Mouse (Mus musculus): Measurements from ENCODE around the gene Grid2. TPM values are rescaled to one million over a fixed set of nuclear protein-coding genes. Genes with fewer than 3 reads are reported as not detected.

Gene Grid2
- polyA plus RNA-seq, 1 experiment from 2014 or later = 1.3 TPM

DNA sequence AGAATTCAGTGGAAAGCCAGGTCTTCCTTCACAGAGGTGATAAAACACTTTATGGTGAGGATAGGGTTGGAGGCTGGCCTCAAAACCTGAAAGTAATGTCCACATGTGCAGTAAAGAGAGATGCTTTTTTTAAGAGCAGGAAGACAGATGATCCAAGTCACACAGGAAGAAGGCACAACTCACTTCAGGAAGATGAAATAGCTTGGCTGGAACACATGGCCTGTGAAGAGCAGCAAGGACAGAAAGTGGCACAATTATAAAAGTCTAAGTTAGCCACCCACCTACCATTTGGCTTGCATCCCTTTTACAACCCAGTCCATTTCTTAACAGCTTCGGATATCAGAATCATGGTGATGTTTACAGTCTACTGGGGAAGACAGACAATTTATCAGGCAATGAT, 1423.1 kb downstream of the Grid2 start:
- ATAC-seq (ENCODE audit: insufficient number of reproducible peaks, insufficient read depth, low FRiP score, low TSS enrichment, low read depth) = no peak
- H3K27me3 ChIP-seq = no peaks in the 10 kb centered on the region
- H3K27ac ChIP-seq = no peak overlapping the region
- no peaks in the 10 kb centered on the region for H3K36me3 ChIP-seq
- WGBS = 57% methylated on average over 1 of the region's 1 CpGs
- no peaks in the 10 kb centered on the region for H3K4me1 ChIP-seq (replicated peaks)
- no peak overlapping the region for H3K9ac ChIP-seq (replicated peaks)
- no peak overlapping the region for H3K4me3 ChIP-seq (replicated peaks)
- H3K9me3 ChIP-seq = no peaks in the 10 kb centered on the region
- H3K4me2 ChIP-seq = no peak overlapping the region

DNA sequence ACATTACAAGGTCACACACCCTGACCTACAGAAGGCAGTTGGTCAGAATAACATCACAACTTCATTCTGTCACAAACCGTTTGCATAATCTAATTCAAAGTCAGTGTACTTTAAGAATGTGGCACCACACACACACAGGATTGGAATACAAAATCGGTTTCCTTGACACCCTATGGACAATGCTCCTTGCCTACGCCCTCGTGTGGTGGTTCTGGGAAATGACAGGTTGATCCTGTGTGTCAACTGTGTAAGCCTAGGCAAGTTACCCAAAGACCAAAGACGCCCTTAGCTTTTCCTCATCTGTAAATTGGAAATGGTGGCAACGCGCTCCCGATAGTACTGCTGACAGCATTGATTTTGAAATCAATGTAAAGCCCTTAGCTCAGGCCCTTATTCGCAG, 1428.3 kb downstream of the Grid2 start:
- no peaks in the 10 kb centered on the region for H3K4me1 ChIP-seq (replicated peaks)
- H3K9ac ChIP-seq (replicated peaks) = no peak overlapping the region
- H3K4me3 ChIP-seq (replicated peaks) = no peak overlapping the region
- no peaks in the 10 kb centered on the region for H3K36me3 ChIP-seq
- ATAC-seq (ENCODE audit: insufficient number of reproducible peaks, insufficient read depth, low FRiP score, low TSS enrichment, low read depth) = no peak
- H3K9me3 ChIP-seq = no peaks in the 10 kb centered on the region
- no peak overlapping the region for H3K4me2 ChIP-seq
- peaks cover 25% of the 10 kb centered on the region for H3K27me3 ChIP-seq
- WGBS = 33% methylated on average over 9 of the region's 9 CpGs
- H3K27ac ChIP-seq = no peak overlapping the region

DNA sequence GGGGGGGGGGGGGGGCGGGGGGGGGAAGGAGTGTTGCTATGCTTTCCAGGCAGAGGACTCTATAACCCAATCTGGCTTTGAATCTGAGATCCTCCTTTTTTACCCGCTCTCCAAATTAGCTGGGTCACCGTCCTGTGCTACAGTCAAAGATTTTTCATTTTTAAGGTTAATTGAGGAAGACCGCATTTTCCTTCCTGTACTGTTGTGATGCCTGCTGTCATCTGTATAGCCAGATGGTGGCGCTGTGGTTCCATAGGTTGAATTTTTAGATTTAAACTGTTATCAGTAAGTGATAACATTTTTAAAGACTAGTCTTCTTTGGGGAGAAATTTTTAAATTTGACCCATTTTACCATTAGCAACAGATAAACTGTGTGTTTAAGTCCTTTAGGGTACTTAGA, 1429.3 kb downstream of the Grid2 start:
- H3K9me3 ChIP-seq = no peaks in the 10 kb centered on the region
- no peak overlapping the region for H3K4me3 ChIP-seq (replicated peaks)
- H3K4me1 ChIP-seq (replicated peaks) = no peaks in the 10 kb centered on the region
- H3K27me3 ChIP-seq = peaks cover 25% of the 10 kb centered on the region
- WGBS = 7% methylated on average over 5 of the region's 5 CpGs
- H3K36me3 ChIP-seq = no peaks in the 10 kb centered on the region
- no peak for ATAC-seq (ENCODE audit: insufficient number of reproducible peaks, insufficient read depth, low FRiP score, low TSS enrichment, low read depth)
- no peak overlapping the region for H3K9ac ChIP-seq (replicated peaks)
- H3K4me2 ChIP-seq = peak overlapping the region; percentile 39
- no peak overlapping the region for H3K27ac ChIP-seq

DNA sequence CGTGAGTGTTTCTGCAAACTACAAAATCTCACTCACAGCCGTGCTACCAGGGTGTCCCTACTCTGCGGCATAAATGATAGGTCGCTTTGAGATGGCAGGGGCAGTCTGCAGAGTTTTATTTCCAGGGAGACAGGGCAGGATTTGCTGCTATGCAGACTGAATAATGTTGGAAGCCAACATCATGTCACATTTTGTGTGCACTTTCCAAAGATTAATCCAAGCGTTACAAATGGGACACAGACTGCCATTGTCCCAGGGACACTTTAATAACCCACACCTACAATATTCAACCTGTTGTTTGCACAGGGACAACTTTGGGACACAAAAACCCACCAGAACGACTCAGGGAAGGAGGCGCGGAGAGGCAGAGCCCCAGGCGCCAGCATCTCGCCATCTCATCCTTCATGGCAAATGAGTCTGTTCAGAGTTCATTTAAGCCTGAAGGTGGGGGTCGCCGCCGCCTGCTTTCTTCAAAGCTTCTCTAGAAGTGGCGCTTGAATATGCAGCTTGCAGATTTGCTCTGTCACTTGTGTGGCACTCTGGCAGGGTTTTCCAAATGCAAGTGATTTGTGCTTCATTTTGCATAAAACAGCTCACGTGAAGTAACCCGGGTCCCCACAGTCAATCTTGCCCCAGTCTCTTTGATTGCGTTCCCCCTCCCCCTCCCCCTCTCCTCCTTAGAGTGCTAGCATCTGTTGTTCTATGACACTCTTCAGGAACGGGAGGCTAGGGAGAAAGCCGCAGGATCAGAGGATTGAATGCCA, 1432.7 kb downstream of the Grid2 start:
- Histone ChIP-seq H3K36me3 (no peaks in the 10 kb centered on the region), H3K4me3 (replicated peaks) (peak overlapping the region; percentile 6; the same call in 1 of the 2 replicates), H3K27ac (no peak overlapping the region), H3K9ac (replicated peaks) (no peak overlapping the region), H3K27me3 (peaks cover 25% of the 10 kb centered on the region), H3K4me2 (peak overlapping the region; percentile 49), H3K9me3 (no peaks in the 10 kb centered on the region), H3K4me1 (replicated peaks) (no peaks in the 10 kb centered on the region)
- ATAC-seq (ENCODE audit: insufficient number of reproducible peaks, insufficient read depth, low FRiP score, low TSS enrichment, low read depth) = no peak
- 8% methylated on average over 19 of the region's 19 CpGs for WGBS

DNA sequence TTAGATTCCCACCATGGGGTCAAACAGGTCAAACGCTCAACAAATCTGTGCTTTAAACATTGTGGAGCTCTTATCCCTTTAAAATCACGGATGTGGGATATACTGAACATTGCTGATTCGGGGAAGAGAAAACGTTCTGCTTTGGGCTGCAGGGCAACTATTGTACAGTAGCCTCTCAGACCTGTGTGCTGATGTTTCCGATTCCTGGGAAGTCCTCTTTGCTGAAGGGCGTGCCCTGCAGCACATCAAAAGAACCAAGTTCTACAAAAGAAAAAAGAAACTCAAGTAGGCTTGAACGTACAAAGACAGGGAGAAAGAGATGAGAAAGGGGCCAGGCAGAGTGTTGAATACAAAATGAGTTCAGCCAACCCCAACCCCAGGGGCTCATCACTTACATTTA, 1439.0 kb downstream of the Grid2 start:
- no peak overlapping the region for H3K27ac ChIP-seq

DNA sequence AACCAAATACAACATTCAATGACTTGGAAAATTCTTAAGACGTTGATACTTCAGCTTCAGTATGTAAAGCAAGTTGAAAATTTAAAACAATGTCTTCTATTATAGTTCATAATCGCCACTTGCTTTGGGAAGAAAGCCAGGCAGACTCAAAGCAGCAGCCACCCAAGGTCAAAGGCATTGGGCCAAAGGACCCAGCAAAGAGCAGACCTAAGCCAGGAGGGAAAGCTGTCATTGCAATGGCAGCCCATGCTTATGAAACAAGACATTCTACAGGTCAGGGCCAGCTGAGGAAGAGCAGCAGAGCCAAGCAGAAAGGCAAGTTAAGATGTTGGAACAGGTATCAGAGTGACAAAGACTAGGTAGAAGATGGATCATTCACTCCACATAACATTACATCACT, 1448.0 kb downstream of the Grid2 start:
- 87% methylated on average over 2 of the region's 2 CpGs for WGBS
- Histone ChIP-seq H3K27ac (no peak overlapping the region), H3K4me1 (replicated peaks) (no peaks in the 10 kb centered on the region), H3K4me2 (no peak overlapping the region), H3K27me3 (no peaks in the 10 kb centered on the region), H3K9me3 (no peaks in the 10 kb centered on the region), H3K4me3 (replicated peaks) (no peak overlapping the region), H3K9ac (replicated peaks) (no peak overlapping the region), H3K36me3 (no peaks in the 10 kb centered on the region)
- no peak for ATAC-seq (ENCODE audit: insufficient number of reproducible peaks, insufficient read depth, low FRiP score, low TSS enrichment, low read depth)

More for the DNA sequence above, 1439.0 kb downstream of the Grid2 start:
- Histone ChIP-seq H3K27me3 (no peaks in the 10 kb centered on the region), H3K9me3 (no peaks in the 10 kb centered on the region), H3K4me2 (no peak overlapping the region), H3K4me1 (replicated peaks) (no peaks in the 10 kb centered on the region), H3K36me3 (no peaks in the 10 kb centered on the region), H3K4me3 (replicated peaks) (no peak overlapping the region), H3K9ac (replicated peaks) (no peak overlapping the region)
- WGBS = 63% methylated on average over 7 of the region's 7 CpGs
- ATAC-seq (ENCODE audit: insufficient number of reproducible peaks, insufficient read depth, low FRiP score, low TSS enrichment, low read depth) = no peak

DNA sequence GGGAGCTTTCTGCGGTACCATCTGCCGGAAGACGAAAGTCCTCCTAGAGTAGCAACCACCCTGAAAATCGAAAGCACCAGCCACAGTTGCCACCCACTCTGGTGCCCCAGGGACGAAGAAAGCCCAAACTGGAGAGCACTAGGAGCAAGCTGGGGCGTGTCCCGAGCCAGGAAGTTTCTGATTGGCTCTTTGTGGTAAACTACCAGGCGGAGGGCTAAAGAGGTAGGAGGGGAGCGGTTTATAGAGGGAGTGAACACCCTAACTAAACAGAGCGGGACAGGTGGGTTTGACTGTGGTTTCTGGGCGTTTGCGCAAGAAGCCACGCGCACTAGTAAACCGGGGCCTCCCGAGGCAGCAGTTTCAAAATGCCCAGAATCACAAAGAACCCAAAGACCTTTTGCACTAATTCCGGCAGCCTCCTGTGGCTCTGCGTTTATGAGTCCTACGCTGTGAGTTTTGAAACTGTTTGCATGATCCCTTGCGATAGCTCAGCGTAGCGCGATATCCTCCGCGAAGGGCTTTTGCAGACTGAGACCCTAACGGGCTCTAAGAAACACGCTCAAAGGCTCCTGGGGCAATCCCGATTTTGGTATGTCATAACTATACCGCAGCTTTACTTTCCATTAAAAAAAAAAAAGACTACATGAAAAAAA, 1472.2 kb downstream of the Grid2 start:
- peak overlapping the region; percentile 77 for H3K4me2 ChIP-seq
- no peak overlapping the region for H3K27ac ChIP-seq
- H3K9me3 ChIP-seq = no peaks in the 10 kb centered on the region
- no peaks in the 10 kb centered on the region for H3K36me3 ChIP-seq
- peaks cover 58% of the 10 kb centered on the region for H3K27me3 ChIP-seq
- peak overlapping the region; percentile 43 for H3K4me3 ChIP-seq (replicated peaks)
- no peak for ATAC-seq (ENCODE audit: insufficient number of reproducible peaks, insufficient read depth, low FRiP score, low TSS enrichment, low read depth)
- under 1% methylated on average over 29 of the region's 29 CpGs for WGBS
- no peak overlapping the region for H3K9ac ChIP-seq (replicated peaks)
- H3K4me1 ChIP-seq (replicated peaks) = peaks cover 26% of the 10 kb centered on the region

DNA sequence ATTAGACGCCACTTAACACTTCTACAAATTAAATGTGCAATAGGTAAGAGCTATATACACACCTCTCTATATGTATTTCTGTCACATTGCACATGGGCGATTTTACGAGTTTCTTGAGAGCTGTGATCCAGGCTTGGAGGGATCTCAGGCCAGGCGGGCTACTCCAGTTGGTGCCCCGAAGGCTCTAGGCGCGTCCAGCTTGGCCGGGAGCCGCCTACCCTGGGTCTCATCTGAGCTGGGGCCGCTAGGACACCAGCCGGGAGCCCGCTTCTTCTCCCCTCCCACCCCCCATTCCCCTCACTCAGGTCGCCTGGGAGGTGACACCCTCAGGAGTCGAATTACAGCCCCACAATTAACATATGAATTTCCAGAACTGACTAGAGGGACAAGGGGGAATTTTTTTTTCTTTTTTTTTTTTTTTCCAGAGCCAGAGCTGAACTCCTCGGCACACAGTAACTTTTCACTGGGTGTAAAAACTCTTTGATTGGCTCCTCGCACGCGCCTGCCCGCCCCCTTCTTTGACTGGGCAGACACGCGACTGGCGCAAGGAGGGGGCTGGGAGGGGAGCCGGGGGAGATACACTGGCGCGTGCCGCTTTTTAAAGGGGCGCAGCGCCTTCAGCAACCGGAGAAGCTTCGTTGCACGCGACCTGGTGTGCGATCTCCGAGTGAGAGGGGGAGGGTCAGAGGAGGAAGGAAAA, 1473.0 kb downstream of the Grid2 start, which contains the start of gene Atoh1:
TSS of gene Atoh1 (plus strand) at position 627 of the 700 bp plus-strand sequence.
- Histone ChIP-seq H3K27me3 (peaks cover 65% of the 10 kb centered on the region), H3K9ac (replicated peaks) (peak within 1 kb of the TSS; percentile 45; the same call in 1 of the 2 replicates), H3K4me1 (replicated peaks) (peaks cover 26% of the 10 kb centered on the region), H3K36me3 (no peaks in the 10 kb centered on the region), H3K4me3 (replicated peaks) (peak within 1 kb of the TSS; percentile 43), H3K9me3 (no peaks in the 10 kb centered on the region), H3K27ac (no peak within 1 kb of the TSS), H3K4me2 (peak within 1 kb of the TSS; percentile 77)
- WGBS = under 1% methylated on average over 34 of the region's 34 CpGs
- ATAC-seq (ENCODE audit: insufficient number of reproducible peaks, insufficient read depth, low FRiP score, low TSS enrichment, low read depth) = peak; percentile 88

DNA sequence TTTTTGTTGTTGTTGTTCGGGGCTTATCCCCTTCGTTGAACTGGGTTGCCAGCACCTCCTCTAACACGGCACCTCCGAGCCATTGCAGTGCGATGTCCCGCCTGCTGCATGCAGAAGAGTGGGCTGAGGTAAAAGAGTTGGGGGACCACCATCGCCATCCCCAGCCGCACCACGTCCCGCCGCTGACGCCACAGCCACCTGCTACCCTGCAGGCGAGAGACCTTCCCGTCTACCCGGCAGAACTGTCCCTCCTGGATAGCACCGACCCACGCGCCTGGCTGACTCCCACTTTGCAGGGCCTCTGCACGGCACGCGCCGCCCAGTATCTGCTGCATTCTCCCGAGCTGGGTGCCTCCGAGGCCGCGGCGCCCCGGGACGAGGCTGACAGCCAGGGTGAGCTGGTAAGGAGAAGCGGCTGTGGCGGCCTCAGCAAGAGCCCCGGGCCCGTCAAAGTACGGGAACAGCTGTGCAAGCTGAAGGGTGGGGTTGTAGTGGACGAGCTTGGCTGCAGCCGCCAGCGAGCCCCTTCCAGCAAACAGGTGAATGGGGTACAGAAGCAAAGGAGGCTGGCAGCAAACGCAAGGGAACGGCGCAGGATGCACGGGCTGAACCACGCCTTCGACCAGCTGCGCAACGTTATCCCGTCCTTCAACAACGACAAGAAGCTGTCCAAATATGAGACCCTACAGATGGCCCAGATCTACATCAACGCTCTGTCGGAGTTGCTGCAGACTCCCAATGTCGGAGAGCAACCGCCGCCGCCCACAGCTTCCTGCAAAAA, 1473.7 kb downstream of the Grid2 start:
- Histone ChIP-seq H3K9me3 (no peaks in the 10 kb centered on the region), H3K36me3 (no peaks in the 10 kb centered on the region), H3K27me3 (peaks cover 73% of the 10 kb centered on the region), H3K4me1 (replicated peaks) (peaks cover 30% of the 10 kb centered on the region), H3K9ac (replicated peaks) (peak overlapping the region; percentile 45; the same call in 1 of the 2 replicates), H3K4me2 (peak overlapping the region; percentile 77), H3K27ac (no peak overlapping the region), H3K4me3 (replicated peaks) (peak overlapping the region; percentile 43)
- WGBS = under 1% methylated on average over 53 of the region's 53 CpGs
- ATAC-seq (ENCODE audit: insufficient number of reproducible peaks, insufficient read depth, low FRiP score, low TSS enrichment, low read depth) = peak; percentile 57; the same call in 1 of the 2 replicates

DNA sequence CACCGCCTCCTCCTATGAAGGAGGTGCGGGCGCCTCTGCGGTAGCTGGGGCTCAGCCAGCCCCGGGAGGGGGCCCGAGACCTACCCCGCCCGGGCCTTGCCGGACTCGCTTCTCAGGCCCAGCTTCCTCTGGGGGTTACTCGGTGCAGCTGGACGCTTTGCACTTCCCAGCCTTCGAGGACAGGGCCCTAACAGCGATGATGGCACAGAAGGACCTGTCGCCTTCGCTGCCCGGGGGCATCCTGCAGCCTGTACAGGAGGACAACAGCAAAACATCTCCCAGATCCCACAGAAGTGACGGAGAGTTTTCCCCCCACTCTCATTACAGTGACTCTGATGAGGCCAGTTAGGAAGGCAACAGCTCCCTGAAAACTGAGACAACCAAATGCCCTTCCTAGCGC, 1474.4 kb downstream of the Grid2 start:
- no peak for ATAC-seq (ENCODE audit: insufficient number of reproducible peaks, insufficient read depth, low FRiP score, low TSS enrichment, low read depth)
- Histone ChIP-seq H3K4me1 (replicated peaks) (peaks cover 35% of the 10 kb centered on the region), H3K27me3 (peaks cover 79% of the 10 kb centered on the region), H3K27ac (no peak overlapping the region), H3K4me3 (replicated peaks) (peak overlapping the region; percentile 43), H3K9ac (replicated peaks) (no peak overlapping the region), H3K36me3 (no peaks in the 10 kb centered on the region), H3K4me2 (peak overlapping the region; percentile 77), H3K9me3 (no peaks in the 10 kb centered on the region)
- under 1% methylated on average over 19 of the region's 19 CpGs for WGBS
